Mouse (Mus musculus): Measurements from ENCODE around the gene Galnt12.
"Not testable (repeated sequence)": the region's sequence is repeated elsewhere in the genome, so short reads cannot be mapped to it uniquely, and the experiment has no call there.

- TF ChIP-seq POLR2A (IDR thresholded peaks at IDR 0.05; ENCODE audit: insufficient read depth, low read depth, low read length); CTCF (IDR thresholded peaks at IDR 0.05): not testable (repeated sequence)
Observed at GRCm38 (mm10) chr4:47055170-47055569, 36.5 kb upstream of the Galnt12 start.
